Mouse (Mus musculus) ES-Bruce4 (cell line): Measurements from ENCODE around the gene Arg1. TPM values are rescaled to one million over a fixed set of nuclear protein-coding genes. Genes with fewer than 3 reads are reported as not detected.

Source experiments
- H3K27ac ChIP-seq: 2 replicates; pipeline ENCODE4 v1.5.1; 2012; ENCODE audit warnings: low read length, inconsistent platforms; ENCODE audit not compliant: insufficient read depth
- H3K27me3 ChIP-seq: 2 replicates; pipeline ENCODE4 v1.6.1; 2012; ENCODE audit warnings: mild to moderate bottlenecking, low read length, inconsistent platforms; ENCODE audit not compliant: control insufficient read depth, poor library complexity, insufficient read depth, severe bottlenecking
- H3K36me3 ChIP-seq: 2 replicates; pipeline ENCODE4 v1.6.1; 2012; ENCODE audit warnings: inconsistent platforms, mild to moderate bottlenecking, low read length, moderate library complexity; ENCODE audit not compliant: control insufficient read depth, poor library complexity, insufficient read depth, severe bottlenecking
- H3K4me1 ChIP-seq: one replicate; pipeline ENCODE4 v1.8.1; 2011; ENCODE audit warnings: low read length; ENCODE audit not compliant: control insufficient read depth, insufficient read depth
- H3K4me3 ChIP-seq: 2 replicates; pipeline ENCODE4 v1.5.1; 2011; ENCODE audit warnings: low read depth, mild to moderate bottlenecking, low read length
- H3K9ac ChIP-seq: 2 replicates; pipeline ENCODE4 v1.6.1; 2012; ENCODE audit warnings: low read depth, mild to moderate bottlenecking, inconsistent platforms; ENCODE audit not compliant: poor library complexity, severe bottlenecking
- H3K9me3 ChIP-seq: replicated peaks from 2 replicates; pipeline ENCODE4 v1.6.1; 2012; ENCODE audit warnings: mild to moderate bottlenecking, low read length, inconsistent platforms; ENCODE audit not compliant: control insufficient read depth, poor library complexity, insufficient read depth, severe bottlenecking
- CTCF ChIP-seq: IDR thresholded peaks from one replicate; pipeline ENCODE4 v1.8.1; 2011; ENCODE audit warnings: low read depth, low read length
- EP300 ChIP-seq: IDR thresholded peaks from 2 replicates; pipeline ENCODE4 v1.6.1; 2011; ENCODE audit warnings: low read depth, low read length; ENCODE audit not compliant: insufficient read depth
- POLR2A ChIP-seq: IDR thresholded peaks from one replicate; pipeline ENCODE4 v1.8.1; 2011; ENCODE audit warnings: low read length; ENCODE audit not compliant: insufficient read depth
- polyA plus RNA-seq: library from polyadenylated mRNA; stranded (reverse); fragments of >200 nt; gene quantifications from 2 replicates; pipeline ENCODE4 v1.2.4, GENCODE M21; 2011; ENCODE audit warnings: low read depth; ENCODE audit not compliant: missing spikeins, insufficient read depth, insufficient read length

Gene Arg1
- polyA plus RNA-seq, 1 experiment, result not detected

DNA sequence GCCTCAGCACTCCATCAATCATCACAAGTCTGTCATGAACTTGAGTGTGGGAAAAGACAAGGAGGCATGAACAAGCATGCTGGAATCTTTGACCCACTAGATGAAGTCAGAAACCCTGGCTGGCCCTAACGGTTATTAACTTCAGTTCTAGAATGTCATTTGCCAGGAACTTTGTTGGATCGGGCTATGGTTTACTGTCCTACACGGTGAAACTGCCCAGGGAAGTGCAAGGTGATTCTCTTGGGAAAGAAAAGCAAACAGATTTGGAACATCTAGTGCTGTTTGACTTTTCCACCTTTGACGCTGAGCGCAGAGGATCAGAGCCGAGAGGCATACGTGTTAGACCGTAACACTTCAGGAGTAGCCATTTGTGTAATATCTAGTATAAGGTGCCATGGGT is 24.3 kb upstream of the Arg1 start:
- no peak overlapping the region for H3K27ac ChIP-seq
- H3K4me3 ChIP-seq, result no peak overlapping the region
- TF ChIP-seq CTCF (no peak), EP300 (no peak), POLR2A (no peak)
- no peaks in the 10 kb centered on the region for H3K4me1 ChIP-seq
- H3K9ac ChIP-seq, result no peak overlapping the region
- H3K27me3 ChIP-seq, result no peaks in the 10 kb centered on the region
- H3K36me3 ChIP-seq, result no peaks in the 10 kb centered on the region
- H3K9me3 ChIP-seq, result no peaks in the 10 kb centered on the region

DNA sequence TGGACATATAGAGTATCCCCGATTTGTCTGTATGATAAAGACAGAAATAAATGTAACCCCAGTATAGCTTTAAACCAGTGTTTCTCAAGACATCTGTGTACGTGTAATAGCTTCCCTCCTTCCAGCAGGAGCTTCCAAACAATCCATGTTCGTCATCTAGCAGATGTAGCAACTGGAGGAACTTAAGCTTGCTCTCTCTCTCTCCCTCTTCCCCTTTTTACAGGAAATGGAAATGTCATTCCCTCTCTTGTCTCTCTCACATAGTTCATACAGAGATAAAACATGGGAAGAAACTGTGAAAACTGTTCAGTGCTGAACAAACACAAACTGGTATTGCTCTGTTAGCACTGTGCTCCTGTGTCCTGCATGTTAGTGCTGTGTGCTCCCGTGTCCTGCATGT is 22.9 kb upstream of the Arg1 start:
- no peak for TF ChIP-seq POLR2A
- no peak for TF ChIP-seq CTCF
- TF ChIP-seq EP300, result no peak
- Histone ChIP-seq H3K4me3 (no peak overlapping the region), H3K27ac (no peak overlapping the region), H3K9me3 (no peaks in the 10 kb centered on the region), H3K9ac (no peak overlapping the region), H3K36me3 (no peaks in the 10 kb centered on the region), H3K27me3 (no peaks in the 10 kb centered on the region), H3K4me1 (no peaks in the 10 kb centered on the region)

DNA sequence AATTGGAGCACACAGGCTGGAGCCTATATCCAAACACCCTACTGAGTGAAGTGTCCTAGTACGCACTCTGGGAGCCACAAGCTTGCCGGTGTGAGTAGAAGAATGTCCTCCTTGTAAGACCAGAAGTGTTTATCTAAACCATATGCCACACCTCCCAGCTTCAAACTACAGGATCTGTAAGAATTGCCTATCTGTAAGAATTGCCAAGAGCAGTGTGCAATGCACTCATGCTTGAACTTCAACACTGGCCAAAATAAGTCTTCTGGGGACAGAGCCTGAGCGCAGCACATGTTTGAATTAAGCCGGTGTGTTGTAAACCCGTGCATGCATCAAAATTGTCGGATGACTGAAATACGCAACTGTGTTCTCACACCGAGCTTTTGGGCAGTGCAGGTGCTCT is 21.0 kb upstream of the Arg1 start:
- Histone ChIP-seq H3K9ac (no peak overlapping the region), H3K27ac (no peak overlapping the region), H3K4me3 (no peak overlapping the region), H3K9me3 (no peaks in the 10 kb centered on the region), H3K36me3 (no peaks in the 10 kb centered on the region), H3K4me1 (no peaks in the 10 kb centered on the region), H3K27me3 (no peaks in the 10 kb centered on the region)
- no peak for TF ChIP-seq EP300
- TF ChIP-seq CTCF, result no peak
- no peak for TF ChIP-seq POLR2A

DNA sequence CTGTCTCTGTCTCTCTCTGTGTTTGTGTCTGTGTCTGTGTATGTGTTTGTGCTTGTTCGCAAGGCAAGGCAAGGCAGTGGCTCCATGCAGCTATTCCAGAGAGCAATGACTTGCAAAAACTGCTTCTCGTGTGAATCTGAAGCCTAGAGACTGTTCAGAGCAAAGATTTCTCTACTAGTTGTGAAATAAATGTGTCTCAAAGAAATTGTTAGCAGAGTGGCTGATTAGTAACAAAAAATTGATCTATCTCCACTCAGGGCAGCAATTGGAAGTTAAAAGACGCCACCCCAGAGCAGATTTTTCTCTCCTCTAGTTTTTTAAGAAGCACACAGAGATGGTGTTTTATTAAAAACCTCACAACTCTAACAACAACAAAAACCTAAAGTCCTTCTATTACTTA is 20.6 kb upstream of the Arg1 start:
- no peak overlapping the region for H3K27ac ChIP-seq
- no peak overlapping the region for H3K4me3 ChIP-seq
- no peaks in the 10 kb centered on the region for H3K36me3 ChIP-seq
- H3K9me3 ChIP-seq, result no peaks in the 10 kb centered on the region
- no peak overlapping the region for H3K9ac ChIP-seq
- no peaks in the 10 kb centered on the region for H3K27me3 ChIP-seq
- no peaks in the 10 kb centered on the region for H3K4me1 ChIP-seq
- TF ChIP-seq CTCF (no peak), EP300 (no peak), POLR2A (no peak)

DNA sequence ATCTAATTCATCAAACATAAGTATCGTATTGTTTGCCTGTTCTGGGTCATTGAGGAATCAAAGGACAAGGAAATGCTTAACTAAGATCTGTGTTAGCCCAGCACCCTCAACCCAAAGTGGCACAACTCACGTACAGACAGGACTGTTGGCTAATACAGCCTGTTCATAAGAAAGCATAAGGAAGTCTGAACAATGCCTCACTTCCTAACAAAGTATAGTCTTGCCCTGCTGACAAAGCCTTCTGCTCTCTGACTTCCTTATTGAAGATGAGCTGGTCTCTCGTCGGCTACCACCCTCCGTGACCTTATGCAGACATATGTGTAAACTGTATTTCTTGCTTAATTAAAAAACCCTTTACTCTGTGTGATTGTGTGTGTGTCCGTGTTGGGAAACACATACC is 2.9 kb upstream of the Arg1 start:
- no peak for TF ChIP-seq EP300
- Histone ChIP-seq H3K4me1 (no peaks in the 10 kb centered on the region), H3K4me3 (no peak overlapping the region), H3K9ac (no peak overlapping the region), H3K27ac (no peak overlapping the region), H3K9me3 (no peaks in the 10 kb centered on the region), H3K36me3 (no peaks in the 10 kb centered on the region), H3K27me3 (no peaks in the 10 kb centered on the region)

DNA sequence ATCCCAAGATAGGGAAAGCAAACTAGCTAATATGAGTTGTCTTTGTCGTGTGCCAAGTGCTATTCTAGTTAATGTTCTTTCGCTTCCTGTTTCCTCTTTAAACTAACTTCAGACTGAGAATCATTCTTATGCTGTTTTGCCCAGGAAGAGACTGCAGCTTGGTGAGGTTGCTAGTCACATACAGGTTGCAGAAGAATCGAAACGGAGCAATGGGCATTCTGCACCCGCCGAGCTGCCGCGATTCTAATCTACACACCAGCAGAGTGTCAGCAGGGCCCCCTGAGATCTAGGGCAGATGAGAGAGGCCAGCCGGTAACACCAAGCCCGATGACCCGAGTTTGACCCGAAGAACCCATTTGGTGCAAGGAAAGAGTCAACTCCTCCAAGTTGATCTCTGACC is 788 bp upstream of the Arg1 start:
- no peaks in the 10 kb centered on the region for H3K9me3 ChIP-seq
- H3K36me3 ChIP-seq, result no peaks in the 10 kb centered on the region
- H3K27me3 ChIP-seq, result no peaks in the 10 kb centered on the region
- H3K4me1 ChIP-seq, result no peaks in the 10 kb centered on the region
- no peak overlapping the region for H3K27ac ChIP-seq
- H3K4me3 ChIP-seq, result no peak overlapping the region
- no peak overlapping the region for H3K9ac ChIP-seq
- TF ChIP-seq CTCF (no peak), POLR2A (no peak), EP300 (no peak)
